Mouse (Mus musculus): Measurements from ENCODE around the gene Ints4. TPM values are rescaled to one million over a fixed set of nuclear protein-coding genes. Genes with fewer than 3 reads are reported as not detected.
"Not testable (repeated sequence)": the region's sequence is repeated elsewhere in the genome, so short reads cannot be mapped to it uniquely, and the experiment has no call there.

Gene Ints4
- polyA plus RNA-seq (2016; fragmentation: Nextera tagmentation; extraction: Ambion mirVana), result 57.2 and 63.3 TPM in 2 replicates

- DNase-seq (ENCODE audit: low spot score), result peak; percentile 92
- H3K27ac ChIP-seq (replicated peaks), result peak within 1 kb of the TSS; percentile 81
Observed at GRCm38 (mm10) chr7:97480821-97481339, at the start of gene Ints4. Ints4 (plus strand) TSS chr7:97480956.

DNA sequence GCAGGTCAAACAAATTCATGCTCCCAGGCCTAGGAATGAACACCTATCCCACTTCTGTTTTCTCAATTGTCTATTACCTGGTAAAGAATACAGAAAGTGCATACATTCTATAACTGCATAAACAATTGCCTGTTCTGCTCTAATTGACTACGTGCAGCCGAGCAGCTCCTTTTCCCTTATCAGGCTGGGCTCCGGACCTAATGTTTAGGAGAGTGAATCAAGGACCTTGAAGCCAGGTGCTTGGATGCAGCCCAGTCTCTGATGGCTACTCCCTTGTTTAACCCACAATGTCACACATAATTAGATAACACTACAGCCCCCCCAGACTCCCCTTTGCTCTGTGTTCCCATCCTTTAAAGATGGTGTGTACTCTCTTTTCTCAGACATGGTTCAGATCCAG is 47.2 kb upstream of the Ints4 start:
- WGBS, result 79% methylated on average over 3 of the region's 3 CpGs
- not testable (repeated sequence) for H3K27me3 ChIP-seq (ENCODE audit: low read depth, poor library complexity, severe bottlenecking); H3K36me3 ChIP-seq; DNase-seq (ENCODE audit: low spot score); H3K9me3 ChIP-seq (replicated peaks); H3K27ac ChIP-seq (replicated peaks); H3K4me3 ChIP-seq
- H3K4me1 ChIP-seq, result peaks cover 19% of the 10 kb centered on the region

More at GRCm38 (mm10) chr7:97480821-97481339, at the start of gene Ints4:
- Histone ChIP-seq H3K36me3 (peaks cover 13% of the 10 kb centered on the region), H3K4me3 (peak within 1 kb of the TSS; percentile 66), H3K4me1 (peaks cover 17% of the 10 kb centered on the region), H3K27me3 (ENCODE audit: low read depth, poor library complexity, severe bottlenecking) (no peaks in the 10 kb centered on the region), H3K9me3 (replicated peaks) (no peaks in the 10 kb centered on the region)
- WGBS, result under 1% methylated on average over 24 of the region's 24 CpGs

- Histone ChIP-seq H3K27me3 (ENCODE audit: low read depth, poor library complexity, severe bottlenecking) (no peaks in the 10 kb centered on the region), H3K36me3 (no peaks in the 10 kb centered on the region), H3K27ac (replicated peaks) (no peak overlapping the region), H3K4me1 (peaks cover 13% of the 10 kb centered on the region), H3K4me3 (no peak overlapping the region), H3K9me3 (replicated peaks) (no peaks in the 10 kb centered on the region)
- WGBS, result 88% methylated on average over 10 of the region's 10 CpGs
- no peak for DNase-seq (ENCODE audit: low spot score)
Observed at GRCm38 (mm10) chr7:97434517-97434916, 46.2 kb upstream of the Ints4 start.

DNA sequence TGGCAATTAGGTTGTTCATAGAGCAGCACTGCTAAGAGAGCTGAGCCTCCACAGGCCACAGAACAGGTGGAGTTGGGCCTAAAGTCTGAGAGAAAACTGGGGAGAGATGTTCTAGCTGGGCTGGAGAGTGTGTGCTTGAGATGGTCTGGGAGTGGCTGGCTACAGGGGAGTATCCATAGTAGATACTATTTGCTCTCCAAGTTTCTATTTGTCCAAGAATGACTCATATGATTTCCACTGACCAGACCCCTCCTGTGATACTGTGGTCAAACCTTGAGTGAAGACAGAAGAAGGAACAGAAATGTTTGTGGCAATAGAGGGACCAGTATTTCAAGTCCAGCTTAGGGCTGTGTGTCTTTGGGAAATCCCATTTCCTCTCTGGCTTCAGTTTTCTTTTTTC is 41.8 kb upstream of the Ints4 start:
- Histone ChIP-seq H3K36me3 (no peaks in the 10 kb centered on the region), H3K27me3 (ENCODE audit: low read depth, poor library complexity, severe bottlenecking) (no peaks in the 10 kb centered on the region), H3K9me3 (replicated peaks) (peaks cover 5% of the 10 kb centered on the region), H3K27ac (replicated peaks) (no peak overlapping the region), H3K4me3 (no peak overlapping the region), H3K4me1 (no peaks in the 10 kb centered on the region)
- DNase-seq (ENCODE audit: low spot score), result no peak

- no peak overlapping the region for H3K4me3 ChIP-seq
- 0 out of 2 replicates have a peak, but pooled peaks cover under 1% of the 10 kb centered on the region for H3K27me3 ChIP-seq (ENCODE audit: low read depth, poor library complexity, severe bottlenecking)
- H3K27ac ChIP-seq (replicated peaks), result peak overlapping the region; percentile 18; the same call in 1 of the 2 replicates
- WGBS, result 58% methylated on average over 6 of the region's 6 CpGs
- peaks cover 6% of the 10 kb centered on the region for H3K9me3 ChIP-seq (replicated peaks)
- H3K4me1 ChIP-seq, result 0 out of 2 replicates have a peak, but pooled peaks cover 7% of the 10 kb centered on the region
- no peak for DNase-seq (ENCODE audit: low spot score)
- no peaks in the 10 kb centered on the region for H3K36me3 ChIP-seq
Observed at GRCm38 (mm10) chr7:97446171-97446925, 34.4 kb upstream of the Ints4 start.

GRCm38 (mm10) chr7:97447050-97447531 is 33.7 kb upstream of the Ints4 start:
- H3K4me3 ChIP-seq, result no peak overlapping the region
- 68% methylated on average over 6 of the region's 6 CpGs for WGBS
- H3K4me1 ChIP-seq, result 0 out of 2 replicates have a peak, but pooled peaks cover 7% of the 10 kb centered on the region
- no peak for DNase-seq (ENCODE audit: low spot score)
- no peaks in the 10 kb centered on the region for H3K36me3 ChIP-seq
- H3K27ac ChIP-seq (replicated peaks), result 0 out of 2 replicates have a peak overlapping the region, but pooled peaks have one; percentile 18
- peaks cover 6% of the 10 kb centered on the region; the same call in 1 of the 2 replicates for H3K27me3 ChIP-seq (ENCODE audit: low read depth, poor library complexity, severe bottlenecking)
- peaks cover 4% of the 10 kb centered on the region; the same call in 1 of the 2 replicates for H3K9me3 ChIP-seq (replicated peaks)

- H3K36me3 ChIP-seq; H3K9me3 ChIP-seq (replicated peaks); H3K27ac ChIP-seq (replicated peaks); H3K4me3 ChIP-seq; DNase-seq (ENCODE audit: low spot score): not testable (repeated sequence)
- Histone ChIP-seq H3K27me3 (ENCODE audit: low read depth, poor library complexity, severe bottlenecking) (peaks cover 26% of the 10 kb centered on the region), H3K4me1 (peaks cover 25% of the 10 kb centered on the region)
- 89% methylated on average over 2 of the region's 2 CpGs for WGBS
Observed at GRCm38 (mm10) chr7:97451023-97451422, 29.7 kb upstream of the Ints4 start, which contains the start of gene Kctd14. Kctd14 (plus strand) TSS chr7:97451323.

GRCm38 (mm10) chr7:97452196-97452595 is 28.6 kb upstream of the Ints4 start:
- Histone ChIP-seq H3K27ac (replicated peaks) (no peak overlapping the region), H3K4me3 (no peak overlapping the region), H3K4me1 (peaks cover 19% of the 10 kb centered on the region), H3K27me3 (ENCODE audit: low read depth, poor library complexity, severe bottlenecking) (peaks cover 26% of the 10 kb centered on the region), H3K9me3 (replicated peaks) (peaks cover 4% of the 10 kb centered on the region; the same call in 1 of the 2 replicates), H3K36me3 (no peaks in the 10 kb centered on the region)
- DNase-seq (ENCODE audit: low spot score), result no peak
- WGBS, result 72% methylated on average over 6 of the region's 6 CpGs

DNA sequence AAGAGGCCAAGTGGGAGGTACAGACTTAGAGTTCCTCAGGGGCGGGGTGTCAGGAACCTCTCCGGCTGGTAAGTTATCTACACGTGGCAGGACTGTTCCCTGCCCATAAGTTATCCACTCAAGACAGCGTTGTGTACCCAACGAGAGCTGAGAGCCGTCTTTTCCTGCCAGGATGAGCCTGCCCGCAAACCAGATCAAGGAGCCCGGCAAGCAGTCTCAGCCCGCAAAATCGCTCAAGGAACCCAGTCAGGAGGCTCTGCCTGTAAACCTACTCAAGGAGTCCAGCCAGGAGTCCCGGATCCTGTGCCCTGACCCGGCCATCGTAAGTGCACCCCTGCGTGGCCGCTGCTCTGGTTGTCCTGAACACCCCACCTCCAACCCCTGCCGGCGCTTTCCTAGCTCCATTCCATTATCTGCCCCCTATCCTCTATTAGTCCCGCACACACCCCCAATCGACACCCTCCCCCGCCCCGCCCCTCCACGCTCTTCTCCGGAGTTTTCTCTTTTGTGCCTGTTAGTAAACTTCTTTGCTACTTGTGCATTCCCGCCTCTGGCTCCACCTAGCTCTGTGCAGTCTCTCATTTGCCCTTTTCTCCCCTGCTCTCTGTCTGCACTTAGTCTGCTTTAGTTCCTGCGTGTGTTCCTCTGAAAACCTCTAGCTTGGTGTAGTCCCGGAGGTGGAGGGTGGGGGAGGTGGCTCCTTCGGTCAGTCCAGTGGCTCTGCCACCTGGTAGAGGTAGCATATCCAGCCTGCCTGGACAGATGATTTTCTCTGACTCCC is 27.4 kb upstream of the Ints4 start:
- WGBS, result 11% methylated on average over 27 of the region's 27 CpGs
- peak; percentile 29 for DNase-seq (ENCODE audit: low spot score)
- Histone ChIP-seq H3K27me3 (ENCODE audit: low read depth, poor library complexity, severe bottlenecking) (peaks cover 26% of the 10 kb centered on the region), H3K9me3 (replicated peaks) (peaks cover 4% of the 10 kb centered on the region; the same call in 1 of the 2 replicates), H3K4me3 (peak overlapping the region; percentile 54), H3K4me1 (peaks cover 19% of the 10 kb centered on the region), H3K36me3 (no peaks in the 10 kb centered on the region), H3K27ac (replicated peaks) (peak overlapping the region; percentile 69)

- no peaks in the 10 kb centered on the region for H3K36me3 ChIP-seq
- H3K4me3 ChIP-seq, result no peak overlapping the region
- no peak overlapping the region for H3K27ac ChIP-seq (replicated peaks)
- whole genome bisulfite sequencing, result 93% methylated on average over 10 of the region's 10 CpGs
- peaks cover 26% of the 10 kb centered on the region for H3K27me3 ChIP-seq (ENCODE audit: low read depth, poor library complexity, severe bottlenecking)
- H3K9me3 ChIP-seq (replicated peaks), result no peaks in the 10 kb centered on the region
- H3K4me1 ChIP-seq, result peaks cover 19% of the 10 kb centered on the region
- DNase-seq (ENCODE audit: low spot score), result no peak
Observed at GRCm38 (mm10) chr7:97454795-97455194, 26.0 kb upstream of the Ints4 start.

DNA sequence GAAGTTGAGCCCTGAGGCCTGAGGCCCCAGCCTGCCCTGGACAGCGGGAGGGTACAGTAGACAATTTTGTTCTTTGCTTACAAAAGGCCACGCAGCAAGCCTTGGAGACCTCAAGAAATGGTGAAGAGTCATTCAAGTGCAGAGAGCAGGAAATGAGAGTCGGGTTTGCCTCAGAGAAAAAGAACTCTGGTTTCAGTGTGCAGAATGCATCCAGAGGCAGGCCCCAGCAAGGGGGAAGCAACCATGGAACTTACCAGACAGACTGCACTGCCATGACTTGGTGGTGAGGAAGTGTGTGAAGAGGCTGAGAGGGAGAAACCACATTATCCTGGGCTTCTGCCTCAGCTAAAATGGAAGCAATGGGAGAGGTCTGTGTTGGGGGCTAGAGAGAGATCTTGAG is 25.2 kb upstream of the Ints4 start:
- peaks cover 19% of the 10 kb centered on the region for H3K4me1 ChIP-seq
- no peaks in the 10 kb centered on the region for H3K9me3 ChIP-seq (replicated peaks)
- 92% methylated on average over 3 of the region's 3 CpGs for WGBS
- no peak overlapping the region for H3K27ac ChIP-seq (replicated peaks)
- no peak overlapping the region for H3K4me3 ChIP-seq
- H3K36me3 ChIP-seq, result no peaks in the 10 kb centered on the region
- DNase-seq (ENCODE audit: low spot score), result no peak
- H3K27me3 ChIP-seq (ENCODE audit: low read depth, poor library complexity, severe bottlenecking), result peaks cover 26% of the 10 kb centered on the region

DNA sequence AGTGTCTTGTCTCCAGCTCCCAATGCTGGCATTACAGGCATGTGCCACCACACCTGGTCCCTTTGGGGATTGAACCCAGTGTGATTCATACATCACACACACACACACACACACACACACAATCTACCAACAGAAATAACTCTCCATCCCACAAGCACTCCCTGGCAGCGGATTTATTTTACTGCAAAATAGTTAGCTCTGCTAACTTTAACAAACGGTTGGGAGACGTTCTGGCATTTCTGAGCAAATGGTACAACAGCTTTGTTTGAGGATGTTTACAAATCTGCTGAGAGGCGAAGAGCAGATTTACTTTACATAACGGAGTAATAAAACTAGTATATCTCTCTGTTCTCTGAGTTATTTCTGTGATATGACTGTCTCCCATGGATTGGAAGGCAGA is 7.8 kb upstream of the Ints4 start:
- no peak for DNase-seq (ENCODE audit: low spot score)
- H3K36me3 ChIP-seq, result no peaks in the 10 kb centered on the region
- H3K4me3 ChIP-seq, result no peak overlapping the region
- H3K4me1 ChIP-seq, result no peaks in the 10 kb centered on the region
- H3K9me3 ChIP-seq (replicated peaks), result no peaks in the 10 kb centered on the region
- H3K27ac ChIP-seq (replicated peaks), result no peak overlapping the region
- 87% methylated on average over 5 of the region's 5 CpGs for WGBS
- no peaks in the 10 kb centered on the region for H3K27me3 ChIP-seq (ENCODE audit: low read depth, poor library complexity, severe bottlenecking)

Data from midbrain, embryonic 10.5 days (tissue).